Mouse (Mus musculus) liver, embryonic 16.5 days (tissue): ENCODE results near the gene Tbx5. TPM values are rescaled to one million over a fixed set of nuclear protein-coding genes. Genes with fewer than 3 reads are reported as not detected.

ENCODE experiments used
- ATAC-seq: fragments of 200-750 bp; cut with Nextera tagmentation; 2 replicates; pipeline ENCODE4 v1.8.0; 2017; ENCODE audit warnings: low read depth, mild to moderate bottlenecking, moderate number of reproducible peaks, moderate library complexity
- H3K27ac ChIP-seq: fragments of 300-500 bp; sonication (generic); 2 replicates; pipeline ENCODE4 v1.5.1; 2014; ENCODE audit warnings: mild to moderate bottlenecking, low read length
- H3K27me3 ChIP-seq: fragments of 300-500 bp; sonication (generic); 2 replicates; pipeline ENCODE4 v1.6.1; 2014; ENCODE audit warnings: low read depth, low read length, mixed read lengths; ENCODE audit not compliant: control insufficient read depth, insufficient read depth
- H3K36me3 ChIP-seq: fragments of 300-500 bp; sonication (generic); 2 replicates; pipeline ENCODE4 v1.6.1; 2014; ENCODE audit warnings: mild to moderate bottlenecking; ENCODE audit not compliant: control insufficient read depth, insufficient read depth
- H3K4me1 ChIP-seq: fragments of 300-500 bp; sonication (generic); 2 replicates; pipeline ENCODE4 v1.6.1; 2014; ENCODE audit warnings: low read depth, low read length, mixed read lengths; ENCODE audit not compliant: control insufficient read depth
- H3K4me2 ChIP-seq: fragments of 300-500 bp; sonication (generic); 2 replicates; pipeline ENCODE4 v1.6.1; 2014; ENCODE audit warnings: low read depth, low read length, mixed read lengths
- H3K4me3 ChIP-seq: fragments of 300-500 bp; sonication (generic); 2 replicates; pipeline ENCODE4 v1.5.1; 2014; ENCODE audit warnings: low read depth, mild to moderate bottlenecking, low read length
- H3K9ac ChIP-seq: fragments of 300-500 bp; sonication (generic); 2 replicates; pipeline ENCODE4 v1.6.1; 2014; ENCODE audit warnings: low read depth, low read length
- H3K9me3 ChIP-seq: fragments of 300-500 bp; sonication (generic); replicated peaks from 2 replicates; pipeline ENCODE4 v1.6.1; 2016; ENCODE audit warnings: low read length; ENCODE audit not compliant: control insufficient read depth
- WGBS: fragments of 180-500 bp; shearing (Covaris S2); extraction: QIAGEN DNeasy Blood & Tissue Kit; methylation state at CpG from one replicate; pipeline ENCODE4 v1.1.7; 2014; ENCODE audit not compliant: insufficient replicate concordance; 5-methylcytosine and 5-hydroxymethylcytosine counted together
- polyA plus RNA-seq: library from polyadenylated mRNA; unstranded; fragments of >200 nt; fragmentation: Nextera tagmentation; extraction: Ambion mirVana; gene quantifications from 2 replicates; pipeline ENCODE4 v1.2.1, GENCODE M21; 2015

Tbx5 gene
- polyA plus RNA-seq, 1 experiment from 2014 or later = not detected

- Histone ChIP-seq H3K27me3 (peaks cover 93% of the 10 kb centered on the region), H3K4me2 (no peak overlapping the region), H3K4me1 (no peaks in the 10 kb centered on the region), H3K9me3 (no peaks in the 10 kb centered on the region), H3K36me3 (no peaks in the 10 kb centered on the region), H3K4me3 (no peak overlapping the region), H3K9ac (no peak overlapping the region), H3K27ac (no peak overlapping the region)
- no peak for ATAC-seq
- 4% methylated on average over 7 of the region's 7 CpGs for WGBS
These were observed 6.0 kb downstream of the Tbx5 start for GRCm38 (mm10) chr5:119838441-119838840.

GRCm38 (mm10) chr5:119839156-119839555, 6.7 kb downstream of the Tbx5 start:
- no peak overlapping the region for H3K4me2 ChIP-seq
- H3K27me3 ChIP-seq = peaks cover 91% of the 10 kb centered on the region

GRCm38 (mm10) chr5:119839616-119840368, 7.3 kb downstream of the Tbx5 start:
- no peaks in the 10 kb centered on the region for H3K36me3 ChIP-seq
- no peaks in the 10 kb centered on the region for H3K9me3 ChIP-seq
- no peak for ATAC-seq
- H3K27ac ChIP-seq = no peak overlapping the region
- no peak overlapping the region for H3K9ac ChIP-seq
- H3K4me1 ChIP-seq = no peaks in the 10 kb centered on the region
- WGBS = 1% methylated on average over 34 of the region's 34 CpGs
- peaks cover 91% of the 10 kb centered on the region for H3K27me3 ChIP-seq
- no peak overlapping the region for H3K4me3 ChIP-seq
- H3K4me2 ChIP-seq = no peak overlapping the region

More at GRCm38 (mm10) chr5:119839156-119839555, 6.7 kb downstream of the Tbx5 start:
- Histone ChIP-seq H3K9me3 (no peaks in the 10 kb centered on the region), H3K36me3 (no peaks in the 10 kb centered on the region), H3K9ac (no peak overlapping the region), H3K4me3 (no peak overlapping the region), H3K27ac (no peak overlapping the region), H3K4me1 (no peaks in the 10 kb centered on the region)
- under 1% methylated on average over 16 of the region's 16 CpGs for WGBS
- ATAC-seq = no peak

GRCm38 (mm10) chr5:119840404-119840803, 7.9 kb downstream of the Tbx5 start:
- no peak overlapping the region for H3K9ac ChIP-seq
- no peak overlapping the region for H3K27ac ChIP-seq
- under 1% methylated on average over 7 of the region's 7 CpGs for WGBS
- no peaks in the 10 kb centered on the region for H3K4me1 ChIP-seq
- ATAC-seq = no peak
- H3K36me3 ChIP-seq = no peaks in the 10 kb centered on the region
- peaks cover 91% of the 10 kb centered on the region for H3K27me3 ChIP-seq
- no peaks in the 10 kb centered on the region for H3K9me3 ChIP-seq
- H3K4me2 ChIP-seq = no peak overlapping the region
- no peak overlapping the region for H3K4me3 ChIP-seq

- ATAC-seq = no peak
- Histone ChIP-seq H3K4me1 (no peaks in the 10 kb centered on the region), H3K4me3 (no peak overlapping the region), H3K4me2 (no peak overlapping the region), H3K27me3 (peaks cover 89% of the 10 kb centered on the region), H3K9me3 (no peaks in the 10 kb centered on the region), H3K9ac (no peak overlapping the region), H3K27ac (no peak overlapping the region), H3K36me3 (no peaks in the 10 kb centered on the region)
- WGBS = 3% methylated on average over 26 of the region's 26 CpGs
These were observed 9.4 kb downstream of the Tbx5 start for GRCm38 (mm10) chr5:119841634-119842420.

- H3K36me3 ChIP-seq = no peaks in the 10 kb centered on the region
- ATAC-seq = no peak
- H3K9me3 ChIP-seq = no peaks in the 10 kb centered on the region
- H3K4me3 ChIP-seq = no peak overlapping the region
- H3K27ac ChIP-seq = no peak overlapping the region
- H3K9ac ChIP-seq = no peak overlapping the region
- no peak overlapping the region for H3K4me2 ChIP-seq
- WGBS = 11% methylated on average over 4 of the region's 4 CpGs
- H3K27me3 ChIP-seq = peaks cover 81% of the 10 kb centered on the region
- no peaks in the 10 kb centered on the region for H3K4me1 ChIP-seq
These were observed 10.4 kb downstream of the Tbx5 start for GRCm38 (mm10) chr5:119842701-119843393.

- H3K9ac ChIP-seq = no peak overlapping the region
- 3% methylated on average over 8 of the region's 8 CpGs for whole genome bisulfite sequencing
- no peaks in the 10 kb centered on the region for H3K9me3 ChIP-seq
- no peaks in the 10 kb centered on the region for H3K36me3 ChIP-seq
- H3K4me2 ChIP-seq = no peak overlapping the region
- peaks cover 75% of the 10 kb centered on the region for H3K27me3 ChIP-seq
- H3K4me3 ChIP-seq = no peak overlapping the region
- no peak overlapping the region for H3K27ac ChIP-seq
- no peaks in the 10 kb centered on the region for H3K4me1 ChIP-seq
- ATAC-seq = no peak
These were observed 10.9 kb downstream of the Tbx5 start for GRCm38 (mm10) chr5:119843394-119843777.

- H3K9ac ChIP-seq = no peak overlapping the region
- WGBS = 1% methylated on average over 5 of the region's 5 CpGs
- H3K27me3 ChIP-seq = peaks cover 65% of the 10 kb centered on the region
- H3K4me2 ChIP-seq = no peak overlapping the region
- ATAC-seq = no peak
- no peak overlapping the region for H3K27ac ChIP-seq
- no peak overlapping the region for H3K4me3 ChIP-seq
- no peaks in the 10 kb centered on the region for H3K9me3 ChIP-seq
- H3K4me1 ChIP-seq = no peaks in the 10 kb centered on the region
- H3K36me3 ChIP-seq = no peaks in the 10 kb centered on the region
These were observed 11.9 kb downstream of the Tbx5 start for GRCm38 (mm10) chr5:119844366-119844765.
